Mouse (Mus musculus): ENCODE measurements around the gene Ankrd39.

The Ankrd39 gene

GRCm38 (mm10) chr1:36546888-36547471 lies at the start of gene Ankrd39:
Ankrd39 (minus strand) TSS chr1:36547445.
- peak; percentile 97 for DNase-seq (ENCODE audit: low read depth, low spot score)

GRCm38 (mm10) chr1:36596114-36596513 lies 48.9 kb upstream of the Ankrd39 start:
- peak; percentile 16 for DNase-seq (ENCODE audit: low read depth, low spot score)

GRCm38 (mm10) chr1:36595167-36595931 lies 48.1 kb upstream of the Ankrd39 start:
- no peak for DNase-seq (ENCODE audit: low read depth, low spot score)

GRCm38 (mm10) chr1:36593099-36593498 lies 45.9 kb upstream of the Ankrd39 start:
- DNase-seq (ENCODE audit: low read depth, low spot score), result no peak

- no peak for DNase-seq (ENCODE audit: low read depth, low spot score)
Measured at GRCm38 (mm10) chr1:36591408-36591807, 44.2 kb upstream of the Ankrd39 start.

GRCm38 (mm10) chr1:36590664-36591063 lies 43.4 kb upstream of the Ankrd39 start:
- DNase-seq (ENCODE audit: low read depth, low spot score), result no peak

GRCm38 (mm10) chr1:36589486-36589885 lies 42.2 kb upstream of the Ankrd39 start:
- DNase-seq (ENCODE audit: low read depth, low spot score), result no peak

- DNase-seq (ENCODE audit: low read depth, low spot score), result peak; percentile 52
Measured at GRCm38 (mm10) chr1:36588476-36589450, 41.5 kb upstream of the Ankrd39 start.

GRCm38 (mm10) chr1:36587860-36588259 lies 40.6 kb upstream of the Ankrd39 start:
- no peak for DNase-seq (ENCODE audit: low read depth, low spot score)

- no peak for DNase-seq (ENCODE audit: low read depth, low spot score)
Measured at GRCm38 (mm10) chr1:36586288-36586687, 39.0 kb upstream of the Ankrd39 start.

GRCm38 (mm10) chr1:36583408-36584116 lies 36.3 kb upstream of the Ankrd39 start:
- DNase-seq (ENCODE audit: low read depth, low spot score), result no peak

GRCm38 (mm10) chr1:36582211-36582610 lies 35.0 kb upstream of the Ankrd39 start:
- DNase-seq (ENCODE audit: low read depth, low spot score), result no peak

GRCm38 (mm10) chr1:36581260-36581659 lies 34.0 kb upstream of the Ankrd39 start:
- no peak for DNase-seq (ENCODE audit: low read depth, low spot score)

- DNase-seq (ENCODE audit: low read depth, low spot score), result peak; percentile 57
Measured at GRCm38 (mm10) chr1:36580384-36581207, 33.4 kb upstream of the Ankrd39 start.

- no peak for DNase-seq (ENCODE audit: low read depth, low spot score)
Measured at GRCm38 (mm10) chr1:36579974-36580383, 32.7 kb upstream of the Ankrd39 start.

GRCm38 (mm10) chr1:36576991-36577675 lies 29.9 kb upstream of the Ankrd39 start:
- no peak for DNase-seq (ENCODE audit: low read depth, low spot score)

GRCm38 (mm10) chr1:36575347-36575746 lies 28.1 kb upstream of the Ankrd39 start:
- no peak for DNase-seq (ENCODE audit: low read depth, low spot score)

- DNase-seq (ENCODE audit: low read depth, low spot score), result no peak
Measured at GRCm38 (mm10) chr1:36574196-36574955, 27.1 kb upstream of the Ankrd39 start.

GRCm38 (mm10) chr1:36573524-36573923 lies 26.3 kb upstream of the Ankrd39 start:
- DNase-seq (ENCODE audit: low read depth, low spot score), result no peak

Data from embryo, embryonic 11.5 days (tissue).